Mouse (Mus musculus): ENCODE measurements at regions not wholly inside any gene's neighbourhood (a gene's known extent, or its start where the extent isn't known, plus 50 kb on each side); places are given as distances from the start of the nearest gene placed in this dataset.

- 77% methylated on average over 11 of the region's 11 CpGs for WGBS
These were observed 83.2 kb upstream of the Wnt4 start for GRCm38 (mm10) chr4:137194106-137194505.

GRCm38 (mm10) chr4:137190625-137191024, 86.7 kb upstream of the Wnt4 start:
- Histone ChIP-seq H3K27me3 (replicated peaks; ENCODE audit: control insufficient read depth, insufficient read depth, low read length) (no peaks in the 10 kb centered on the region), H3K4me3 (ENCODE audit: low read depth, low read length) (no peak overlapping the region), H3K36me3 (ENCODE audit: control insufficient read depth, insufficient read depth, low read length) (no peaks in the 10 kb centered on the region), H3K4me2 (ENCODE audit: low read length) (no peak overlapping the region), H3K4me1 (replicated peaks; ENCODE audit: control insufficient read depth, insufficient read depth, low read length) (no peaks in the 10 kb centered on the region), H3K27ac (ENCODE audit: low read depth) (no peak overlapping the region), H3K9ac (ENCODE audit: low read length) (no peak overlapping the region), H3K9me3 (ENCODE audit: control insufficient read depth, low read length) (no peaks in the 10 kb centered on the region)
- WGBS: 79% methylated on average over 10 of the region's 10 CpGs
- no peak for DNase-seq (ENCODE audit: low spot score)
- ATAC-seq (replicated peaks; ENCODE audit: low FRiP score, low TSS enrichment, low read depth): no peak

More at GRCm38 (mm10) chr4:137194106-137194505, 83.2 kb upstream of the Wnt4 start:
- H3K9me3 ChIP-seq (ENCODE audit: control insufficient read depth, low read length): no peaks in the 10 kb centered on the region
- DNase-seq (ENCODE audit: low spot score) (no peak), ATAC-seq (replicated peaks; ENCODE audit: low FRiP score, low TSS enrichment, low read depth) (no peak)
- no peak overlapping the region for H3K9ac ChIP-seq (ENCODE audit: low read length)
- H3K27ac ChIP-seq (ENCODE audit: low read depth): no peak overlapping the region
- no peaks in the 10 kb centered on the region for H3K36me3 ChIP-seq (ENCODE audit: control insufficient read depth, insufficient read depth, low read length)
- H3K4me2 ChIP-seq (ENCODE audit: low read length): no peak overlapping the region
- H3K27me3 ChIP-seq (replicated peaks; ENCODE audit: control insufficient read depth, insufficient read depth, low read length): no peaks in the 10 kb centered on the region
- no peaks in the 10 kb centered on the region for H3K4me1 ChIP-seq (replicated peaks; ENCODE audit: control insufficient read depth, insufficient read depth, low read length)
- no peak overlapping the region for H3K4me3 ChIP-seq (ENCODE audit: low read depth, low read length)

GRCm38 (mm10) chr4:137189801-137190200, 87.5 kb upstream of the Wnt4 start:
- Histone ChIP-seq H3K27me3 (replicated peaks; ENCODE audit: control insufficient read depth, insufficient read depth, low read length) (no peaks in the 10 kb centered on the region), H3K9ac (ENCODE audit: low read length) (no peak overlapping the region), H3K9me3 (ENCODE audit: control insufficient read depth, low read length) (no peaks in the 10 kb centered on the region), H3K36me3 (ENCODE audit: control insufficient read depth, insufficient read depth, low read length) (no peaks in the 10 kb centered on the region), H3K4me1 (replicated peaks; ENCODE audit: control insufficient read depth, insufficient read depth, low read length) (no peaks in the 10 kb centered on the region), H3K4me2 (ENCODE audit: low read length) (no peak overlapping the region), H3K4me3 (ENCODE audit: low read depth, low read length) (no peak overlapping the region), H3K27ac (ENCODE audit: low read depth) (no peak overlapping the region)
- 90% methylated on average over 4 of the region's 4 CpGs for WGBS
- DNase-seq (ENCODE audit: low spot score): no peak
- no peak for ATAC-seq (replicated peaks; ENCODE audit: low FRiP score, low TSS enrichment, low read depth)

GRCm38 (mm10) chr4:137189058-137189457, 88.2 kb upstream of the Wnt4 start:
- 56% methylated on average over 6 of the region's 6 CpGs for WGBS
- H3K9me3 ChIP-seq (ENCODE audit: control insufficient read depth, low read length): no peaks in the 10 kb centered on the region
- no peak overlapping the region for H3K4me3 ChIP-seq (ENCODE audit: low read depth, low read length)
- ATAC-seq (replicated peaks; ENCODE audit: low FRiP score, low TSS enrichment, low read depth) (no peak), DNase-seq (ENCODE audit: low spot score) (no peak)
- no peaks in the 10 kb centered on the region for H3K27me3 ChIP-seq (replicated peaks; ENCODE audit: control insufficient read depth, insufficient read depth, low read length)
- H3K4me1 ChIP-seq (replicated peaks; ENCODE audit: control insufficient read depth, insufficient read depth, low read length): peaks cover under 1% of the 10 kb centered on the region; the same call in 1 of the 2 replicates
- H3K4me2 ChIP-seq (ENCODE audit: low read length): no peak overlapping the region
- no peak overlapping the region for H3K27ac ChIP-seq (ENCODE audit: low read depth)
- no peaks in the 10 kb centered on the region for H3K36me3 ChIP-seq (ENCODE audit: control insufficient read depth, insufficient read depth, low read length)
- no peak overlapping the region for H3K9ac ChIP-seq (ENCODE audit: low read length)

- peaks cover 6% of the 10 kb centered on the region; the same call in 1 of the 2 replicates for H3K4me1 ChIP-seq (replicated peaks; ENCODE audit: control insufficient read depth, insufficient read depth, low read length)
- no peak overlapping the region for H3K4me3 ChIP-seq (ENCODE audit: low read depth, low read length)
- H3K27me3 ChIP-seq (replicated peaks; ENCODE audit: control insufficient read depth, insufficient read depth, low read length): no peaks in the 10 kb centered on the region
- H3K9ac ChIP-seq (ENCODE audit: low read length): no peak overlapping the region
- H3K4me2 ChIP-seq (ENCODE audit: low read length): no peak overlapping the region
- H3K36me3 ChIP-seq (ENCODE audit: control insufficient read depth, insufficient read depth, low read length): no peaks in the 10 kb centered on the region
- no peak for ATAC-seq (replicated peaks; ENCODE audit: low FRiP score, low TSS enrichment, low read depth)
- H3K9me3 ChIP-seq (ENCODE audit: control insufficient read depth, low read length): no peaks in the 10 kb centered on the region
- no peak for DNase-seq (ENCODE audit: low spot score)
- 60% methylated on average over 3 of the region's 3 CpGs for WGBS
- H3K27ac ChIP-seq (ENCODE audit: low read depth): no peak overlapping the region
These were observed 89.7 kb upstream of the Wnt4 start for GRCm38 (mm10) chr4:137187592-137187991.

- no peak for ATAC-seq (replicated peaks; ENCODE audit: low FRiP score, low TSS enrichment, low read depth)
- H3K27me3 ChIP-seq (replicated peaks; ENCODE audit: control insufficient read depth, insufficient read depth, low read length): no peaks in the 10 kb centered on the region
- no peak overlapping the region for H3K27ac ChIP-seq (ENCODE audit: low read depth)
- no peak overlapping the region for H3K4me3 ChIP-seq (ENCODE audit: low read depth, low read length)
- WGBS: 86% methylated on average over 9 of the region's 9 CpGs
- peaks cover 6% of the 10 kb centered on the region; the same call in 1 of the 2 replicates for H3K4me1 ChIP-seq (replicated peaks; ENCODE audit: control insufficient read depth, insufficient read depth, low read length)
- H3K9ac ChIP-seq (ENCODE audit: low read length): no peak overlapping the region
- H3K36me3 ChIP-seq (ENCODE audit: control insufficient read depth, insufficient read depth, low read length): no peaks in the 10 kb centered on the region
- H3K9me3 ChIP-seq (ENCODE audit: control insufficient read depth, low read length): no peaks in the 10 kb centered on the region
- DNase-seq (ENCODE audit: low spot score): no peak
- no peak overlapping the region for H3K4me2 ChIP-seq (ENCODE audit: low read length)
These were observed 90.2 kb upstream of the Wnt4 start for GRCm38 (mm10) chr4:137187051-137187450.

- Histone ChIP-seq H3K36me3 (ENCODE audit: control insufficient read depth, insufficient read depth, low read length) (no peaks in the 10 kb centered on the region), H3K9ac (ENCODE audit: low read length) (no peak overlapping the region), H3K27ac (ENCODE audit: low read depth) (no peak overlapping the region), H3K4me3 (ENCODE audit: low read depth, low read length) (no peak overlapping the region), H3K27me3 (replicated peaks; ENCODE audit: control insufficient read depth, insufficient read depth, low read length) (no peaks in the 10 kb centered on the region), H3K4me1 (replicated peaks; ENCODE audit: control insufficient read depth, insufficient read depth, low read length) (peaks cover 6% of the 10 kb centered on the region; the same call in 1 of the 2 replicates), H3K4me2 (ENCODE audit: low read length) (no peak overlapping the region), H3K9me3 (ENCODE audit: control insufficient read depth, low read length) (no peaks in the 10 kb centered on the region)
- ATAC-seq (replicated peaks; ENCODE audit: low FRiP score, low TSS enrichment, low read depth): no peak
- no peak for DNase-seq (ENCODE audit: low spot score)
- WGBS: 83% methylated on average over 4 of the region's 4 CpGs
These were observed 92.3 kb upstream of the Wnt4 start for GRCm38 (mm10) chr4:137185001-137185400.

GRCm38 (mm10) chr4:137183181-137183850, 94.0 kb upstream of the Wnt4 start:
- Histone ChIP-seq H3K27ac (ENCODE audit: low read depth) (no peak overlapping the region), H3K4me3 (ENCODE audit: low read depth, low read length) (no peak overlapping the region), H3K36me3 (ENCODE audit: control insufficient read depth, insufficient read depth, low read length) (no peaks in the 10 kb centered on the region), H3K4me1 (replicated peaks; ENCODE audit: control insufficient read depth, insufficient read depth, low read length) (peaks cover 6% of the 10 kb centered on the region; the same call in 1 of the 2 replicates), H3K4me2 (ENCODE audit: low read length) (no peak overlapping the region), H3K9ac (ENCODE audit: low read length) (no peak overlapping the region), H3K27me3 (replicated peaks; ENCODE audit: control insufficient read depth, insufficient read depth, low read length) (no peaks in the 10 kb centered on the region), H3K9me3 (ENCODE audit: control insufficient read depth, low read length) (no peaks in the 10 kb centered on the region)
- WGBS: 43% methylated on average over 10 of the region's 10 CpGs
- no peak for ATAC-seq (replicated peaks; ENCODE audit: low FRiP score, low TSS enrichment, low read depth)
- no peak for DNase-seq (ENCODE audit: low spot score)

- Histone ChIP-seq H3K9ac (ENCODE audit: low read length) (no peak overlapping the region), H3K27me3 (replicated peaks; ENCODE audit: control insufficient read depth, insufficient read depth, low read length) (no peaks in the 10 kb centered on the region), H3K4me3 (ENCODE audit: low read depth, low read length) (no peak overlapping the region), H3K9me3 (ENCODE audit: control insufficient read depth, low read length) (no peaks in the 10 kb centered on the region), H3K27ac (ENCODE audit: low read depth) (no peak overlapping the region), H3K4me2 (ENCODE audit: low read length) (no peak overlapping the region), H3K36me3 (ENCODE audit: control insufficient read depth, insufficient read depth, low read length) (no peaks in the 10 kb centered on the region), H3K4me1 (replicated peaks; ENCODE audit: control insufficient read depth, insufficient read depth, low read length) (peaks cover 6% of the 10 kb centered on the region; the same call in 1 of the 2 replicates)
- DNase-seq (ENCODE audit: low spot score) (no peak), ATAC-seq (replicated peaks; ENCODE audit: low FRiP score, low TSS enrichment, low read depth) (no peak)
- 65% methylated on average over 14 of the region's 14 CpGs for WGBS
These were observed 94.7 kb upstream of the Wnt4 start for GRCm38 (mm10) chr4:137182547-137182946.
